Mouse (Mus musculus): Measurements from ENCODE around the gene Pnrc1. TPM values are rescaled to one million over a fixed set of nuclear protein-coding genes. Genes with fewer than 3 reads are reported as not detected.

The Pnrc1 gene
- total and polyA plus RNA-seq, 3 experiments, result 7.6 to 14.4 TPM; not detected in 1

DNA sequence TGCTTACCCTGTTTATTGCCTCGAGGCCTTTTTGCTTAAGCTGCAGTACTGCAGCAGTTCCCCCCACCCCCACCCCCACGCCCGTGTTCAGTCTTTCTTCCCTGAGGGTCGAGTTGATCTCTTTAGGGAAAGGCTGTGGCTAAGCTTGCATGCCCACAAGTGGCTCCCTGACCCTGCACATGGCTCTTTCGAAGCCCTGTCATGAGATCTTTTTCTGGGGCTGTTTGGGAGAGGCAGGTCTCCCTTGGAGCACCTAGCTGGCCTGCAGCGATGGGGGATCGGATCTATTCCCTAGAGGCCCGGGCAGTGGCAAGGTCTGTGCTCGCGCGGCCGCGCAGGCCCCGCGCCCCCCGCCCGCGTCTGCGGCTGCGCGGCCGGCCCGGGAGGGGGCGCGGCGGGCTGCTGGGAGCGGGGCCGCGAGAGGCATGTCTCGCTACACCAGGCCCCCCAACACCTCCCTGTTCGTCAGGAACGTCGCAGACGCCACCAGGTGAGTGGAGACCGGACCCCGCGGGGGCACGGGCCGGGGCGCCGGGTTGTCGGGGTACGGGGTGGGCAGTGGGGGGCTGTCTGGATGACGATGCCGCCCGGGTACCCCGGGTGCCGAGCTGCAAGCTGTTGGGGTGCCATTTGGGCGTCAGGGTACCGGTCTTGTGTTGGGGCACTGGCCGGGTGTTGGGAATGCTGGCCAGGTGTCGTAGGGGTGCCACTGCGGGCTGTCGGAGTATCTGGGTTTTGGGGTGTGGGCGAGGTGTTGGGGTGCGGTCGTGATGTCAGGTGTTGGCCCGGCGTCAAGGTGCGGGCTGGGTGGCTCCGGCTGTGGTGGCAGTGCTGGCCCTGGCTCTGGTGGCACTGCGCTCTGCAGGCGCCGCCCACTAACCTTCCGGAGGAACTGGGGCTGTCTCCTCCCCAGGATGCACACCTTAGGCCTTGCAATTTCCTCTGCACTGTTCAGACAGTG, 80.8 kb downstream of the Pnrc1 start, which contains the start of gene Srsf12:
Srsf12 (plus strand) TSS at position 111 of the 961 bp plus-strand sequence.
- Histone ChIP-seq H3K36me3 (ENCODE audit: control insufficient read depth in 1 of 2, insufficient read depth in 2 of 2, low read length in 2 of 2) (no peaks in the 10 kb centered on the region), H3K4me1 (ENCODE audit: control insufficient read depth in 1 of 2, insufficient read depth in 2 of 2, low read length in 2 of 2) (no peaks in the 10 kb centered on the region), H3K9me3 (replicated peaks; ENCODE audit: insufficient read depth, low read length) (no peaks in the 10 kb centered on the region), H3K27ac (ENCODE audit: control insufficient read depth, low read depth, low read length) (no peak within 1 kb of the TSS), H3K4me3 (ENCODE audit: control insufficient read depth in 1 of 2, insufficient read depth in 1 of 2, low read depth in 2 of 2, low read length in 2 of 2) (no peak within 1 kb of the TSS), H3K79me2 (ENCODE audit: control insufficient read depth, insufficient read depth, low read length, poor library complexity) (no peaks in the 10 kb centered on the region), H3K9ac (ENCODE audit: control insufficient read depth, low read depth, low read length, poor library complexity, severe bottlenecking) (no peak within 1 kb of the TSS), H3K27me3 (ENCODE audit: control insufficient read depth in 1 of 2, insufficient read depth in 2 of 2, low read length in 2 of 2) (no peaks in the 10 kb centered on the region)
- TF ChIP-seq ETS1 (IDR thresholded peaks at IDR 0.05; ENCODE audit: low read depth, low read length) (no peak), MEF2A (IDR thresholded peaks at IDR 0.05; ENCODE audit: extremely low read depth, insufficient replicate concordance, low read depth, low read length, poor library complexity, severe bottlenecking) (no peak), MAFK (IDR thresholded peaks at IDR 0.05; ENCODE audit: borderline replicate concordance, low read depth, low read length) (no peak), RCOR1 (IDR thresholded peaks at IDR 0.05; ENCODE audit: low read depth, low read length) (no peak), HCFC1 (IDR thresholded peaks at IDR 0.05; ENCODE audit: low read depth, low read length) (no peak), ZC3H11A (IDR thresholded peaks at IDR 0.05; ENCODE audit: low read depth, low read length) (no peak), POLR2A (IDR thresholded peaks at IDR 0.05; ENCODE audit: control insufficient read depth in 1 of 2, insufficient read depth in 1 of 2, low read depth in 1 of 2, low read length in 2 of 2, poor library complexity in 1 of 2) (no peak), TBP (IDR thresholded peaks at IDR 0.05; ENCODE audit: low read depth, low read length) (no peak), TCF12 (IDR thresholded peaks at IDR 0.05; ENCODE audit: low read depth, low read length) (no peak), MYC (IDR thresholded peaks at IDR 0.05; ENCODE audit: low read depth, low read length) (no peak)
- DNase-seq (ENCODE audit: low read depth, low spot score), result no peak

DNA sequence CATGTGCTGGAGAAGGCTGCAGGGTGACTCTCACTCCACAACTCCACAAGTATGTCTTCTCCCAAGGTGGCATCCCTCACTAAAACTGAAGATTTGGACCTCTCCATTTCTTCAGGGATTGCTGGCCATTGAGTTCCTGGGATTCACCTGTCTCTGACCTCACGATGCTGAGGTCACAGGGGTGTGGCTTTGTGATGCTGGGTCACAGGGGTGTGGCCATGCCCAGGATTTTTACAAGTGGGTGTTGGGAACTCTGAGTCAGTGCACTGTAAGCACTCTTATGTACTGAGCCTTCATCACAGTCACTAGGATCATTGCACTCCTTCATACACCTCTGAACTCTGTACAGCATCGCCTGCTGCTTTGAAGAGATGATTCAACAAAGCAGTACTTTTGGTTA, 82.4 kb downstream of the Pnrc1 start:
- H3K4me1 ChIP-seq (ENCODE audit: control insufficient read depth in 1 of 2, insufficient read depth in 2 of 2, low read length in 2 of 2), result no peaks in the 10 kb centered on the region
- H3K36me3 ChIP-seq (ENCODE audit: control insufficient read depth in 1 of 2, insufficient read depth in 2 of 2, low read length in 2 of 2), result no peaks in the 10 kb centered on the region
- no peaks in the 10 kb centered on the region for H3K9me3 ChIP-seq (replicated peaks; ENCODE audit: insufficient read depth, low read length)
- H3K27ac ChIP-seq (ENCODE audit: control insufficient read depth, low read depth, low read length), result no peak overlapping the region
- no peak overlapping the region for H3K4me3 ChIP-seq (ENCODE audit: control insufficient read depth in 1 of 2, insufficient read depth in 1 of 2, low read depth in 2 of 2, low read length in 2 of 2)
- TF ChIP-seq CHD1 (IDR thresholded peaks at IDR 0.05; ENCODE audit: low read depth, low read length), result no peak
- no peak for TF ChIP-seq ZNF384 (IDR thresholded peaks at IDR 0.05; ENCODE audit: low read depth, low read length)
- TF ChIP-seq USF2 (IDR thresholded peaks at IDR 0.05; ENCODE audit: borderline replicate concordance in 1 of 2, insufficient read depth in 1 of 2, low read depth in 1 of 2, low read length in 2 of 2), result no peak
- TF ChIP-seq EP300 (IDR thresholded peaks at IDR 0.05; ENCODE audit: low read depth in 1 of 2, low read length in 2 of 2), result no peak
- TF ChIP-seq SIN3A (IDR thresholded peaks at IDR 0.05; ENCODE audit: low read length), result no peak
- no peak for TF ChIP-seq ZC3H11A (IDR thresholded peaks at IDR 0.05; ENCODE audit: low read depth, low read length)
- no peak for TF ChIP-seq GATA1 (IDR thresholded peaks at IDR 0.05; ENCODE audit: low read depth, low read length)
- no peak for DNase-seq (ENCODE audit: low read depth, low spot score)
- no peaks in the 10 kb centered on the region for H3K27me3 ChIP-seq (ENCODE audit: control insufficient read depth in 1 of 2, insufficient read depth in 2 of 2, low read length in 2 of 2)
- no peak overlapping the region for H3K9ac ChIP-seq (ENCODE audit: control insufficient read depth, low read depth, low read length, poor library complexity, severe bottlenecking)
- no peaks in the 10 kb centered on the region for H3K79me2 ChIP-seq (ENCODE audit: control insufficient read depth, insufficient read depth, low read length, poor library complexity)

All from MEL (cell line).